Mouse (Mus musculus) forebrain, embryonic 14.5 days (tissue): ENCODE data around the gene Dtymk. TPM values are rescaled to one million over a fixed set of nuclear protein-coding genes. Genes with fewer than 3 reads are reported as not detected.
"Not testable (repeated sequence)": the region's sequence is repeated elsewhere in the genome, so short reads cannot be mapped to it uniquely, and the experiment has no call there.

Experiments used
- ATAC-seq: fragments of 200-750 bp; cut with Nextera tagmentation; 2 replicates; pipeline ENCODE4 v1.8.0; 2017; ENCODE audit warnings: mild to moderate bottlenecking, moderate library complexity
- DNase-seq: peaks from one replicate; pipeline ENCODE4 v3.0.0-alpha.2; 2015; ENCODE audit warnings: low spot score
- H3K27ac ChIP-seq: fragments of 300-500 bp; sonication (generic); 2 replicates; pipeline ENCODE4 v1.5.1; 2014; ENCODE audit warnings: low read depth, mild to moderate bottlenecking, control low read depth, low read length, moderate library complexity
- H3K27me3 ChIP-seq: fragments of 300-500 bp; sonication (generic); replicated peaks from 2 replicates; pipeline ENCODE4 v1.6.1; 2014; ENCODE audit warnings: low read length, control low read depth, mixed read lengths; ENCODE audit not compliant: control insufficient read depth, insufficient read depth
- H3K36me3 ChIP-seq: fragments of 300-500 bp; sonication (generic); 2 replicates; pipeline ENCODE4 v1.6.1; 2014; ENCODE audit warnings: low read length, control low read depth; ENCODE audit not compliant: control insufficient read depth, insufficient read depth
- H3K4me1 ChIP-seq: fragments of 300-500 bp; sonication (generic); 2 replicates; pipeline ENCODE4 v1.6.1; 2014; ENCODE audit warnings: antibody characterized with exemption, low read length, control low read depth; ENCODE audit not compliant: control insufficient read depth, insufficient read depth
- H3K4me2 ChIP-seq: fragments of 300-500 bp; sonication (generic); 2 replicates; pipeline ENCODE4 v1.6.1; 2014; ENCODE audit warnings: mild to moderate bottlenecking, control low read depth, low read length
- H3K4me3 ChIP-seq: fragments of 300-500 bp; sonication (generic); 2 replicates; pipeline ENCODE4 v1.5.1; 2014; ENCODE audit warnings: low read depth, low read length, control low read depth
- H3K9ac ChIP-seq: fragments of 300-500 bp; sonication (generic); 2 replicates; pipeline ENCODE4 v1.6.1; 2014; ENCODE audit warnings: mild to moderate bottlenecking, low read length, control low read depth, moderate library complexity
- H3K9me3 ChIP-seq: fragments of 300-500 bp; sonication (generic); replicated peaks from 2 replicates; pipeline ENCODE4 v1.6.1; 2016; ENCODE audit warnings: low read length, control low read depth, mixed read lengths; ENCODE audit not compliant: control insufficient read depth
- WGBS: fragments of 180-500 bp; shearing (Covaris S2); extraction: QIAGEN DNeasy Blood & Tissue Kit; methylation state at CpG from one replicate; pipeline ENCODE4 v1.1.7; 2014; 5-methylcytosine and 5-hydroxymethylcytosine counted together
- polyA plus RNA-seq: library from polyadenylated mRNA; unstranded; fragments of >200 nt; fragmentation: Nextera tagmentation; extraction: Ambion mirVana; gene quantifications from 2 replicates; pipeline ENCODE4 v1.2.1, GENCODE M21; 2014

Gene Dtymk
- 173 and 185 TPM in 2 replicates for polyA plus RNA-seq

GRCm38 (mm10) chr1:93801741-93802238 is at the start of gene Dtymk:
Dtymk (minus strand) TSS chr1:93801934.
- Histone ChIP-seq H3K4me1 (peaks cover 23% of the 10 kb centered on the region), H3K9ac (peak within 1 kb of the TSS; percentile 79), H3K27me3 (no peaks in the 10 kb centered on the region), H3K9me3 (no peaks in the 10 kb centered on the region), H3K36me3 (peaks cover 37% of the 10 kb centered on the region), H3K4me3 (peak within 1 kb of the TSS; percentile 76), H3K27ac (peak within 1 kb of the TSS; percentile 74), H3K4me2 (peak within 1 kb of the TSS; percentile 88)
- ATAC-seq: peak; percentile 67
- DNase-seq: peak; percentile 98
- under 1% methylated on average over 42 of the region's 42 CpGs for WGBS

GRCm38 (mm10) chr1:93845766-93846366 is 44.1 kb upstream of the Dtymk start:
- WGBS: 60% methylated on average over 1 of the region's 3 CpGs
- peak; percentile 78; the same call in 1 of the 2 replicates for ATAC-seq
- H3K9ac ChIP-seq, H3K9me3 ChIP-seq, H3K36me3 ChIP-seq, H3K4me2 ChIP-seq, H3K27ac ChIP-seq, H3K4me3 ChIP-seq, DNase-seq, H3K4me1 ChIP-seq, H3K27me3 ChIP-seq: not testable (repeated sequence)

- not testable (repeated sequence) for DNase-seq, H3K4me2 ChIP-seq, H3K4me3 ChIP-seq, H3K27me3 ChIP-seq, H3K9me3 ChIP-seq, H3K36me3 ChIP-seq, H3K4me1 ChIP-seq, ATAC-seq, H3K27ac ChIP-seq, H3K9ac ChIP-seq
- WGBS: 89% methylated on average over 8 of the region's 8 CpGs
Measured at GRCm38 (mm10) chr1:93838569-93838968, 36.8 kb upstream of the Dtymk start.

GRCm38 (mm10) chr1:93837335-93837734 is 35.6 kb upstream of the Dtymk start:
- no peaks in the 10 kb centered on the region for H3K27me3 ChIP-seq
- no peaks in the 10 kb centered on the region for H3K9me3 ChIP-seq
- no peak overlapping the region for H3K9ac ChIP-seq
- H3K36me3 ChIP-seq: peaks cover 9% of the 10 kb centered on the region; the same call in 1 of the 2 replicates
- ATAC-seq: no peak
- 88% methylated on average over 7 of the region's 8 CpGs for WGBS
- no peak overlapping the region for H3K27ac ChIP-seq
- no peak for DNase-seq
- H3K4me2 ChIP-seq: no peak overlapping the region
- no peak overlapping the region for H3K4me3 ChIP-seq
- no peaks in the 10 kb centered on the region for H3K4me1 ChIP-seq

GRCm38 (mm10) chr1:93836532-93836913 is 34.8 kb upstream of the Dtymk start:
- Histone ChIP-seq H3K9me3 (no peaks in the 10 kb centered on the region), H3K36me3 (peaks cover 9% of the 10 kb centered on the region; the same call in 1 of the 2 replicates), H3K4me2 (no peak overlapping the region), H3K4me3 (no peak overlapping the region), H3K4me1 (no peaks in the 10 kb centered on the region), H3K27me3 (no peaks in the 10 kb centered on the region), H3K9ac (no peak overlapping the region), H3K27ac (no peak overlapping the region)
- whole genome bisulfite sequencing: 91% methylated on average over 2 of the region's 2 CpGs
- ATAC-seq (no peak), DNase-seq (no peak)

- H3K4me2 ChIP-seq: no peak overlapping the region
- ATAC-seq (no peak), DNase-seq (no peak)
- no peak overlapping the region for H3K9ac ChIP-seq
- H3K27me3 ChIP-seq: no peaks in the 10 kb centered on the region
- peaks cover 9% of the 10 kb centered on the region; the same call in 1 of the 2 replicates for H3K36me3 ChIP-seq
- H3K4me3 ChIP-seq: no peak overlapping the region
- H3K9me3 ChIP-seq: no peaks in the 10 kb centered on the region
- H3K4me1 ChIP-seq: no peaks in the 10 kb centered on the region
- WGBS: 90% methylated on average over 6 of the region's 6 CpGs
- H3K27ac ChIP-seq: no peak overlapping the region
Measured at GRCm38 (mm10) chr1:93835876-93836531, 34.3 kb upstream of the Dtymk start.

GRCm38 (mm10) chr1:93835211-93835610 is 33.5 kb upstream of the Dtymk start:
- Histone ChIP-seq H3K27ac (no peak overlapping the region), H3K27me3 (no peaks in the 10 kb centered on the region), H3K4me2 (no peak overlapping the region), H3K36me3 (peaks cover 9% of the 10 kb centered on the region; the same call in 1 of the 2 replicates), H3K9ac (no peak overlapping the region), H3K9me3 (no peaks in the 10 kb centered on the region), H3K4me1 (no peaks in the 10 kb centered on the region), H3K4me3 (no peak overlapping the region)
- no peak for DNase-seq
- WGBS: 96% methylated on average over 4 of the region's 4 CpGs
- ATAC-seq: no peak

- ATAC-seq: no peak
- 87% methylated on average over 7 of the region's 7 CpGs for WGBS
- no peaks in the 10 kb centered on the region for H3K9me3 ChIP-seq
Measured at GRCm38 (mm10) chr1:93834671-93835150, 33.0 kb upstream of the Dtymk start.

More at GRCm38 (mm10) chr1:93834671-93835150, 33.0 kb upstream of the Dtymk start:
- no peak overlapping the region for H3K9ac ChIP-seq
- H3K4me2 ChIP-seq: no peak overlapping the region
- H3K27me3 ChIP-seq: no peaks in the 10 kb centered on the region
- no peak overlapping the region for H3K27ac ChIP-seq
- DNase-seq: no peak
- H3K4me1 ChIP-seq: no peaks in the 10 kb centered on the region
- peaks cover 9% of the 10 kb centered on the region; the same call in 1 of the 2 replicates for H3K36me3 ChIP-seq
- H3K4me3 ChIP-seq: no peak overlapping the region
